Mouse (Mus musculus) 3134 (cell line): ENCODE measurements around the gene Pknox1.

Source experiments
- DNase-seq: peaks from one replicate; pipeline ENCODE4 v3.0.0-alpha.2; 2011; ENCODE audit warnings: low spot score; ENCODE audit not compliant: insufficient read length; ENCODE audit errors: extremely low read depth

The Pknox1 gene

GRCm38 (mm10) chr17:31642913-31643312 is 78.4 kb downstream of the Pknox1 start:
- no peak for DNase-seq

GRCm38 (mm10) chr17:31646199-31647002 is 81.9 kb downstream of the Pknox1 start:
- DNase-seq, result no peak

- DNase-seq, result no peak
Observed at GRCm38 (mm10) chr17:31652152-31652551, 87.6 kb downstream of the Pknox1 start.

- no peak for DNase-seq
Observed at GRCm38 (mm10) chr17:31653277-31653676, 88.7 kb downstream of the Pknox1 start.

GRCm38 (mm10) chr17:31655366-31655765 is 90.8 kb downstream of the Pknox1 start:
- DNase-seq, result no peak

- no peak for DNase-seq
Observed at GRCm38 (mm10) chr17:31656682-31657081, 92.1 kb downstream of the Pknox1 start.
